Mouse (Mus musculus) MEL (cell line): ENCODE measurements around the gene Clec16a. TPM values are rescaled to one million over a fixed set of nuclear protein-coding genes. Genes with fewer than 3 reads are reported as not detected.
A peak's percentile ranks its signal among the peaks of the same experiment; 100 is the strongest.

ENCODE experiments used
- DNase-seq: peaks from one replicate; pipeline ENCODE4 v3.0.0; 2011; ENCODE audit warnings: low read depth, low spot score
- H3K27ac ChIP-seq: 2 replicates; pipeline ENCODE4 v1.5.1; 2012; ENCODE audit warnings: low read depth, mild to moderate bottlenecking, control low read depth, low read length, moderate library complexity; ENCODE audit not compliant: control insufficient read depth
- H3K27me3 ChIP-seq, 2 experiments: fragments of 150-350 bp in 1 of 2; sonication (generic) in 1 of 2; 2 replicates each; pipeline ENCODE4 v1.6.1; 2012; ENCODE audit warnings: low read length in 2 of 2, mild to moderate bottlenecking in 2 of 2, improper control_type of control experiment in 1 of 2, moderate library complexity in 1 of 2; ENCODE audit not compliant: insufficient read depth in 2 of 2, control insufficient read depth in 1 of 2
- H3K36me3 ChIP-seq, 2 experiments: 2 replicates each; pipeline ENCODE4 v1.6.1; 2012 to 2014; ENCODE audit warnings: low read length in 2 of 2, improper control_type of control experiment in 1 of 2, inconsistent platforms in 1 of 2, mild to moderate bottlenecking in 1 of 2; ENCODE audit not compliant: insufficient read depth in 2 of 2, control insufficient read depth in 1 of 2
- H3K4me1 ChIP-seq, 2 experiments: fragments of 150-350 bp in 1 of 2; sonication (generic) in 1 of 2; 2 replicates each; pipeline ENCODE4 v1.6.1; 2012; ENCODE audit warnings: low read length in 2 of 2, improper control_type of control experiment in 1 of 2, mild to moderate bottlenecking in 1 of 2; ENCODE audit not compliant: insufficient read depth in 2 of 2, control insufficient read depth in 1 of 2
- H3K4me3 ChIP-seq, 2 experiments: fragments of 150-350 bp in 1 of 2; sonication (generic) in 1 of 2; 2 replicates each; pipeline ENCODE4 v1.5.1; 2012; ENCODE audit warnings: low read depth in 2 of 2, low read length in 2 of 2, mild to moderate bottlenecking in 2 of 2, moderate library complexity in 2 of 2, control low read depth in 1 of 2, improper control_type of control experiment in 1 of 2; ENCODE audit not compliant: control insufficient read depth in 1 of 2, insufficient read depth in 1 of 2
- H3K79me2 ChIP-seq: 2 replicates; pipeline ENCODE4 v1.6.1; 2012; ENCODE audit warnings: mild to moderate bottlenecking, low read length, moderate library complexity; ENCODE audit not compliant: control insufficient read depth, poor library complexity, insufficient read depth
- H3K9ac ChIP-seq: 2 replicates; pipeline ENCODE4 v1.6.1; 2012; ENCODE audit warnings: low read depth, mild to moderate bottlenecking, control low read depth, low read length, moderate library complexity; ENCODE audit not compliant: control insufficient read depth, poor library complexity, severe bottlenecking
- H3K9me3 ChIP-seq: fragments of 150-350 bp; sonication (generic); replicated peaks from 2 replicates; pipeline ENCODE4 v1.6.1; 2012; ENCODE audit warnings: mild to moderate bottlenecking, low read length, improper control_type of control experiment, moderate library complexity; ENCODE audit not compliant: insufficient read depth
- BHLHE40 ChIP-seq: IDR thresholded peaks from 2 replicates; pipeline ENCODE4 v1.6.1; 2012; ENCODE audit warnings: low read depth, mild to moderate bottlenecking, inconsistent platforms, low read length, improper control_type of control experiment, borderline replicate concordance
- CTCF ChIP-seq, 3 experiments: IDR thresholded peaks in 2 of 3; conservative IDR thresholded peaks in 1 of 3; 2 replicates each; pipeline ENCODE4 v1.5.1; 2011 to 2012; ENCODE audit warnings: low read length in 3 of 3, low read depth in 2 of 3, mild to moderate bottlenecking in 2 of 3, improper control_type of control experiment in 1 of 3, inconsistent platforms in 1 of 3, mixed read lengths in 1 of 3, moderate library complexity in 1 of 3; ENCODE audit not compliant: control insufficient read depth in 1 of 3, insufficient read depth in 1 of 3, poor library complexity in 1 of 3, severe bottlenecking in 1 of 3
- ETS1 ChIP-seq: IDR thresholded peaks from 2 replicates; pipeline ENCODE4 v1.6.1; 2012; ENCODE audit warnings: low read depth, mild to moderate bottlenecking, inconsistent platforms, low read length, improper control_type of control experiment, moderate library complexity
- GATA1 ChIP-seq: IDR thresholded peaks from 2 replicates; pipeline ENCODE4 v1.6.1; 2011; ENCODE audit warnings: low read depth, low read length, improper control_type of control experiment
- HCFC1 ChIP-seq: IDR thresholded peaks from 2 replicates; pipeline ENCODE4 v1.6.1; 2012; ENCODE audit warnings: low read depth, mild to moderate bottlenecking, inconsistent platforms, low read length, improper control_type of control experiment, moderate library complexity
- JUND ChIP-seq: IDR thresholded peaks from 2 replicates; pipeline ENCODE4 v1.6.1; 2011; ENCODE audit warnings: low read depth, mild to moderate bottlenecking, improper control_type of control experiment, low read length
- RAD21 ChIP-seq: IDR thresholded peaks from 2 replicates; pipeline ENCODE4 v1.6.1; 2011; ENCODE audit warnings: mild to moderate bottlenecking, low read depth, low read length, improper control_type of control experiment
- SIN3A ChIP-seq: IDR thresholded peaks from 2 replicates; pipeline ENCODE4 v1.6.1; 2012; ENCODE audit warnings: low read length, improper control_type of control experiment, inconsistent platforms
- SMC3 ChIP-seq: IDR thresholded peaks from 2 replicates; pipeline ENCODE4 v1.6.1; 2011; ENCODE audit warnings: low read depth, low read length, improper control_type of control experiment
- TBP ChIP-seq: IDR thresholded peaks from 2 replicates; pipeline ENCODE4 v1.8.0; 2011; ENCODE audit warnings: low read depth, low read length, improper control_type of control experiment
- USF2 ChIP-seq, 2 experiments: IDR thresholded peaks; 2 replicates each; pipeline ENCODE4 v1.6.1; 2011 to 2012; ENCODE audit warnings: improper control_type of control experiment in 2 of 2, low read length in 2 of 2, borderline replicate concordance in 1 of 2, inconsistent platforms in 1 of 2, low read depth in 1 of 2, mild to moderate bottlenecking in 1 of 2; ENCODE audit not compliant: insufficient read depth in 1 of 2
- ZC3H11A ChIP-seq: IDR thresholded peaks from 2 replicates; pipeline ENCODE4 v1.6.1; 2012; ENCODE audit warnings: low read depth, mild to moderate bottlenecking, inconsistent platforms, low read length, improper control_type of control experiment
- ZMIZ1 ChIP-seq: IDR thresholded peaks from 2 replicates; pipeline ENCODE4 v1.6.1; 2012; ENCODE audit warnings: low read depth, mild to moderate bottlenecking, inconsistent platforms, low read length, improper control_type of control experiment, moderate library complexity
- polyA plus RNA-seq, 2 experiments: library from polyadenylated mRNA; stranded (reverse) in 1 of 2; unstranded in 1 of 2; fragments of >175 nt in 1 of 2; fragments of >200 nt in 1 of 2; gene quantifications; 2 replicates each; pipeline versions ENCODE4 v1.2.1 to v1.2.4; 2012; ENCODE audit warnings: low replicate concordance in 2 of 2, low read depth in 1 of 2; ENCODE audit not compliant: insufficient read length in 2 of 2, insufficient read depth in 1 of 2, missing spikeins in 1 of 2
- total RNA-seq: library from RNA; depleted of rRNA; stranded (reverse); fragments of 300-350 nt; gene quantifications from 2 replicates; pipeline ENCODE4 v1.2.3, GENCODE M21; 2012

Clec16a gene
- total and polyA plus RNA-seq, 3 experiments = 10.4 to 49.3 (median 22.1) TPM

DNA sequence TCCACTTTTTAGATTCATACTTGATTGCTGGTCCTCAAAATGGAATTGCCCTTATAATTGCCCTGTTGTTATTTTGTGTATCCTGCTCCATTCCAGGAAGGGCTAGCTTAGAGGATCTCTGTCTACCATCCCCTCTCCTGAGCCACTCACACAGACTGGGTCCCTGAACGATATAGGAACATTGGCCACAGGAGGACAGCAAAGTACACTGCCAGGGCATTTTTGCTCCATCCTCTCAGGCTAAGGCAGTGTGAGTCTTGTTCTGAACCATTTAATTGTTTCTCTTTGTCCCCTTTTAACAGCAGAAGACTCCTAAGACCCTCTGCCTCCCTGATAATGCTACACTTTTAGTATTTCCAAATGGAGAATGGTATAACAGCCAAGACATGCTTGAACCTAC, 25.6 kb downstream of the Clec16a start:
- Histone ChIP-seq H3K9ac (no peak overlapping the region), H3K79me2 (no peaks in the 10 kb centered on the region), H3K27me3 (no peaks in the 10 kb centered on the region), H3K4me3 (no peak overlapping the region), H3K36me3 (no peaks in the 10 kb centered on the region; a peak in 1 of 4 replicates), H3K27ac (no peak overlapping the region), H3K9me3 (no peaks in the 10 kb centered on the region), H3K4me1 (no peaks in the 10 kb centered on the region)
- peak; percentile 71 for DNase-seq
- peak; percentile 88 for TF ChIP-seq SMC3
- peak; percentile 97 for TF ChIP-seq RAD21
- no peak for TF ChIP-seq BHLHE40
- no peak for TF ChIP-seq JUND
- TF ChIP-seq HCFC1 = no peak
- TF ChIP-seq ZC3H11A = peak; percentile 84
- no peak for TF ChIP-seq TBP
- peak; percentile 45; the same call in 1 of the 2 replicates for TF ChIP-seq SIN3A
- TF ChIP-seq CTCF (IDR thresholded peaks at IDR 0.05 in 2 of 3, conservative IDR thresholded peaks at IDR 0.05 in 1 of 3; ENCODE audit: control insufficient read depth in 1 of 3, insufficient read depth in 1 of 3, low read depth in 2 of 3, low read length in 3 of 3, poor library complexity in 1 of 3, severe bottlenecking in 1 of 3) = peak; percentile 82 to 95 (median 85)
- no peak for TF ChIP-seq GATA1

DNA sequence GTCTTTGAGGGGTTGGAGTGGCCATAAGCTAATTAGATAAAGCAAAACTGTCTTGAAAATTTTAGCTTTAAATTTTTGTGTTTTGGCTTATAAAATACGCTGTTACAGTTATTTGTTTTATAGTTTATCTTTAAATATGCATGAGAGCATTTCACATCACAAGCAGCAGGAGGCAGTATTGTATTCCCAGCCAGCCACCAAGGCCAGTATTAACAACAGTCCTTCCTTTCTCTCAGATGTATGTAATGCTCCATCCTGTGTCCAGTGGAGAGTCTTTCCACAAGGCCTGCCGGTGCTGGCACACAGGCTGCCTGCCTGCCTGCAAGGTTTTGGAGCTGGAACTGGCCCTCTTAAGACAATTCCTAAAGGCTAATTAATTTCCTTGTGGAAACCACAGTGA, 26.7 kb downstream of the Clec16a start:
- Histone ChIP-seq H3K9ac (no peak overlapping the region), H3K79me2 (no peaks in the 10 kb centered on the region), H3K27me3 (no peaks in the 10 kb centered on the region), H3K9me3 (no peaks in the 10 kb centered on the region), H3K27ac (no peak overlapping the region), H3K4me3 (no peak overlapping the region), H3K4me1 (no peaks in the 10 kb centered on the region), H3K36me3 (no peaks in the 10 kb centered on the region)
- peak; percentile 44 for DNase-seq
- TF ChIP-seq HCFC1 (no peak), ZC3H11A (peak; percentile 76), RAD21 (peak; percentile 73), SMC3 (peak; percentile 81), JUND (no peak), ZMIZ1 (no peak), CTCF (IDR thresholded peaks at IDR 0.05 in 2 of 3, conservative IDR thresholded peaks at IDR 0.05 in 1 of 3; ENCODE audit: control insufficient read depth in 1 of 3, insufficient read depth in 1 of 3, low read depth in 2 of 3, low read length in 3 of 3, poor library complexity in 1 of 3, severe bottlenecking in 1 of 3) (peak; percentile 44 to 80 (median 78))

DNA sequence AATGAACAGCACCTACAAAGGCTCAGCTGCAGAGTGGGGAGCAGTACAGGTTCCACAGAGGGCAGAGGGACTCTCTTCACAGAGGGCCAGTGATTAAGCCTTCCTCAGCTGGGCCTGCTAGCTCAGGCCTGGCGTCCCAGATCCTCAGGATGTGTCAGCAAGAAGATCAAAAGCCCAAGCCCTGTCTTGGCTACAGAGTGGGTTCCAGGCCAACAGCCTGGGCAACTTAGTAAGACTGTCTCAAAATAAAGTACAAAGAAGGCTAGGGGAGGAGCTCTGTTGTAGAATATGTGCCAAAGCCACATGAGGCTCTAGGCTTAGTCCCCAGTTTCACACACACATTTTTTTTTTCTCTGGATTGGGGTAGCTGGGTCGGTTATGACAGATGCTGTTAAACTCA, 29.8 kb downstream of the Clec16a start:
- no peak overlapping the region for H3K9ac ChIP-seq
- H3K36me3 ChIP-seq = no peaks in the 10 kb centered on the region; a peak in 1 of 4 replicates
- no peaks in the 10 kb centered on the region for H3K79me2 ChIP-seq
- H3K27me3 ChIP-seq = no peaks in the 10 kb centered on the region
- no peak overlapping the region for H3K4me3 ChIP-seq
- no peaks in the 10 kb centered on the region for H3K4me1 ChIP-seq
- no peak overlapping the region for H3K27ac ChIP-seq
- no peaks in the 10 kb centered on the region for H3K9me3 ChIP-seq
- no peak for DNase-seq
- TF ChIP-seq USF2 (IDR thresholded peaks at IDR 0.05; ENCODE audit: borderline replicate concordance in 1 of 2, insufficient read depth in 1 of 2, low read depth in 1 of 2, low read length in 2 of 2) (no peak), GATA1 (no peak), HCFC1 (no peak), ETS1 (no peak), RAD21 (no peak)
